Mouse (Mus musculus): ENCODE data around the gene Asprv1. TPM values are rescaled to one million over a fixed set of nuclear protein-coding genes. Genes with fewer than 3 reads are reported as not detected.

The Asprv1 gene
- polyA plus RNA-seq, 1 experiment from 2014 or later, result 0.88 TPM

DNA sequence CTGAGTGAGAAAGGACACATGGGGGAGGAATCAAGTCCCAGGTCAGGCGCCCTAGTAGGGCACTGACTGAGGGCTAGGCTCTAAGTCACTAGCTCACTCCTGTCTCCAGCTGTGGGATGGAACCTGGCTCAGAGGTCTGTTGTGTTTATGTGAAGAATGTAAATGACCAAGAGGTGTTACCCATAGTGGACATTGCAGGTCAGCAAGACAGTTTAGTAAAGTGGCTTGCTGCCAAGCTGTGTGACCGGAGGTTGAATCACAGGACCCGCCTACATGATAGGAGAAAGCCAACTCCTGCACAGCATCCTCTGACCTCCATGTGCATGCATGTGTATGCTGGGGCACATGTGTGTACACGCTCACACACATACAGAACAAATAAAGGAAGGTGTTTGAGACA lies 17.6 kb downstream of the Asprv1 start:
- no peaks in the 10 kb centered on the region for H3K9me3 ChIP-seq (ENCODE audit: control insufficient read depth, low read length)
- no peaks in the 10 kb centered on the region for H3K4me1 ChIP-seq (replicated peaks; ENCODE audit: control insufficient read depth, insufficient read depth, low read length)
- H3K4me2 ChIP-seq (replicated peaks; ENCODE audit: low read depth, low read length), result no peak overlapping the region
- no peak overlapping the region for H3K4me3 ChIP-seq (ENCODE audit: low read depth, low read length)
- no peaks in the 10 kb centered on the region for H3K27me3 ChIP-seq (ENCODE audit: control insufficient read depth, insufficient read depth, low read length)
- DNase-seq (ENCODE audit: low spot score) (no peak), ATAC-seq (ENCODE audit: low FRiP score) (no peak)
- H3K9ac ChIP-seq (ENCODE audit: low read depth, low read length), result no peak overlapping the region
- 0 out of 2 replicates have a peak, but pooled peaks cover 1% of the 10 kb centered on the region for H3K36me3 ChIP-seq (ENCODE audit: control insufficient read depth, insufficient read depth, low read length)
- H3K27ac ChIP-seq (ENCODE audit: low read depth, low read length), result no peak overlapping the region
- WGBS, result 83% methylated on average over 4 of the region's 4 CpGs

DNA sequence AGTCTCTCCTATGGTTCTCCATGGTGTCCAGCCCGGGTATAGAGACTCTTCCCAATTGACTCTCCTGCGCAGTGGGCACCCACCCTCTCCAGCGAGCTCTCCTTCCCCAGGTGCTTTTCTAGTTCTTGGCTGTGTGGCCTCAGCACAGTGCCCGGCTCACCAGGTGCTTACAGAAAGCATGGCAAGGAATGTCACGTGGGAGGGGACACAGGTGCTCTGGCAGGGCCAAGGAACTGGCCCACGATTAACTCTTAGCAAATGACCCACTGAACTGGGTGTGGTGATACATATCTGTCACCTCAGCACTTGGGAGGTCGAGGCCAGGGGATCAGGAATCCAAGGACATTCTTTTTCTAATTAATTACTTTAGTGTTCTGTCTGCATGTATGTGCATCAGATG lies 18.2 kb downstream of the Asprv1 start:
- Histone ChIP-seq H3K9ac (ENCODE audit: low read depth, low read length) (no peak overlapping the region), H3K27ac (ENCODE audit: low read depth, low read length) (no peak overlapping the region), H3K4me3 (ENCODE audit: low read depth, low read length) (no peak overlapping the region), H3K27me3 (ENCODE audit: control insufficient read depth, insufficient read depth, low read length) (no peaks in the 10 kb centered on the region), H3K9me3 (ENCODE audit: control insufficient read depth, low read length) (no peaks in the 10 kb centered on the region), H3K36me3 (ENCODE audit: control insufficient read depth, insufficient read depth, low read length) (0 out of 2 replicates have a peak, but pooled peaks cover 3% of the 10 kb centered on the region), H3K4me1 (replicated peaks; ENCODE audit: control insufficient read depth, insufficient read depth, low read length) (no peaks in the 10 kb centered on the region), H3K4me2 (replicated peaks; ENCODE audit: low read depth, low read length) (no peak overlapping the region)
- no peak for ATAC-seq (ENCODE audit: low FRiP score)
- no peak for DNase-seq (ENCODE audit: low spot score)
- 78% methylated on average over 7 of the region's 7 CpGs for WGBS

- Histone ChIP-seq H3K4me1 (replicated peaks; ENCODE audit: control insufficient read depth, insufficient read depth, low read length) (no peaks in the 10 kb centered on the region), H3K36me3 (ENCODE audit: control insufficient read depth, insufficient read depth, low read length) (0 out of 2 replicates have a peak, but pooled peaks cover 5% of the 10 kb centered on the region), H3K27me3 (ENCODE audit: control insufficient read depth, insufficient read depth, low read length) (no peaks in the 10 kb centered on the region), H3K4me2 (replicated peaks; ENCODE audit: low read depth, low read length) (no peak overlapping the region), H3K9me3 (ENCODE audit: control insufficient read depth, low read length) (no peaks in the 10 kb centered on the region), H3K4me3 (ENCODE audit: low read depth, low read length) (no peak overlapping the region), H3K27ac (ENCODE audit: low read depth, low read length) (no peak overlapping the region), H3K9ac (ENCODE audit: low read depth, low read length) (no peak overlapping the region)
- no peak for DNase-seq (ENCODE audit: low spot score)
- no peak for ATAC-seq (ENCODE audit: low FRiP score)
- WGBS, result 94% methylated on average over 6 of the region's 6 CpGs
These were observed 25.1 kb downstream of the Asprv1 start for GRCm38 (mm10) chr6:86653026-86653425.

DNA sequence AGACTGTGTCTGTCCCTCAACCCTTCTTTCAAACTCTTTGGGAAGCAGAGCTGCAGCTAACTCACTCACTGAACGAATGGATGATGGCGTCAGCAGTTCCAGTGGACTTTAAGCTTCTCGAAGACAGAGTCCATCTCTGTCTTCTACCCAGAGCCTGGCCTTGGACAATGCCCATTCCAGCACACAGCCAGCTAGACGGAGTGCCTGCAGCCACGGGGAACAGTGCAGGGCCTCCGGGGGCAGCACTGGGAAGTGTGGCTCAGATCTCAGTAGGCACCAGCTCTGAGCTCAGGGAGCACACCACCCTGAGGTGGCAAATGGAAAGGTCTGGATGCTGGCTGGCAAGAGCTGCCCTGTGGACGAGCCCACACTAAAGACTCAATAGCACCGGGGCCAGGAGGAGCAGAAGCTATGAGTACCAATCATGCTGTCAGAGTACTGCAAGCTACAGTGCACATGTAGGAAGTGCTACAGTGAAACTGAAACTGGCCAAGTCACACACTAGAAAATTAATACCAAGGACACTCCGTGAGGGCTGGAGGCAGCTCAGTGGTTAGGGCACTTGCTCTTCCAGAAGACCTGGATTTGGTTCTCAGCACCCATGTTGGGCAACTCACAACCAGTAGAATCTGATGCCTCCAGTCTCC lies 26.4 kb downstream of the Asprv1 start:
- ATAC-seq (ENCODE audit: low FRiP score), result no peak
- 0 out of 2 replicates have a peak, but pooled peaks cover 5% of the 10 kb centered on the region for H3K36me3 ChIP-seq (ENCODE audit: control insufficient read depth, insufficient read depth, low read length)
- WGBS, result 82% methylated on average over 9 of the region's 9 CpGs
- no peaks in the 10 kb centered on the region for H3K4me1 ChIP-seq (replicated peaks; ENCODE audit: control insufficient read depth, insufficient read depth, low read length)
- H3K27ac ChIP-seq (ENCODE audit: low read depth, low read length), result no peak overlapping the region
- H3K9ac ChIP-seq (ENCODE audit: low read depth, low read length), result no peak overlapping the region
- H3K9me3 ChIP-seq (ENCODE audit: control insufficient read depth, low read length), result no peaks in the 10 kb centered on the region
- no peak overlapping the region for H3K4me3 ChIP-seq (ENCODE audit: low read depth, low read length)
- H3K4me2 ChIP-seq (replicated peaks; ENCODE audit: low read depth, low read length), result no peak overlapping the region
- no peak for DNase-seq (ENCODE audit: low spot score)
- no peaks in the 10 kb centered on the region for H3K27me3 ChIP-seq (ENCODE audit: control insufficient read depth, insufficient read depth, low read length)

GRCm38 (mm10) chr6:86658501-86658900 lies 30.5 kb downstream of the Asprv1 start:
- 85% methylated on average over 3 of the region's 3 CpGs for WGBS
- Histone ChIP-seq H3K9ac (ENCODE audit: low read depth, low read length) (no peak overlapping the region), H3K27ac (ENCODE audit: low read depth, low read length) (no peak overlapping the region), H3K4me3 (ENCODE audit: low read depth, low read length) (no peak overlapping the region), H3K9me3 (ENCODE audit: control insufficient read depth, low read length) (no peaks in the 10 kb centered on the region), H3K27me3 (ENCODE audit: control insufficient read depth, insufficient read depth, low read length) (no peaks in the 10 kb centered on the region), H3K36me3 (ENCODE audit: control insufficient read depth, insufficient read depth, low read length) (no peaks in the 10 kb centered on the region; the same call in 1 of the 2 replicates), H3K4me1 (replicated peaks; ENCODE audit: control insufficient read depth, insufficient read depth, low read length) (no peaks in the 10 kb centered on the region), H3K4me2 (replicated peaks; ENCODE audit: low read depth, low read length) (no peak overlapping the region)
- DNase-seq (ENCODE audit: low spot score), result no peak
- no peak for ATAC-seq (ENCODE audit: low FRiP score)

DNA sequence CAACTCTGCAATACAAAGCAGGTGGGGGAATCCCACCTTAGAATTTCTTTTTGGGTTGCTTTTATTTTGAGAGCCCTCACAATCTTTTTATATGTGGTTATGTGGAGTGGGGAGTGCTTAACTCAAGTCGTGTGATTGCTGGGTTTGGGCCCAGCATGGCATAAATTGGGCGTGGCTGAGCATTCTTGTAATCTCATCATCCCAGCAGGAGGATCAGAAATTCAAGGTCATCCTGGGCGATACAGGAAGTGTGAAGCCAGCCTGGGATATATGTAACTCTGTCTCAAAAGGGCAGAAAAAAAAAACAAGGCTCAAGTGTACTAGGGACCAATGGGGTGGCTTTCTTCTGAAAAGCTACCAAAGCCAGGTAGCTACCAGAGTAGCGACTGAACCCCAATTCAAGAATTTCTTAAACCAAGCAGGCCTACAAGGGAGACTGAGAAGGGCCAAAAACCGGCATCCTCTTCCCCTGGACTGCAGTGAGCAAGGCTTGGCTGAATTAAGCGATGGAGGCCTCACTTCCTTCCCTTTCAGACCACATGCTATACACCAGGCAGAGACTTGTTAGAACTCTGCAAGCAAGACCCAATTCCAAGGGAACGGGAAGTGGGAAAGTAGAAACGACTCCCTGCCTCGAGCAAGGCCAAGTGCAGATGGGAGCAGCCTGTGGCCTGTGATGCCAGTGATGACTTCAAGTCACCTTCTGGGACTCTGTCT lies 32.4 kb downstream of the Asprv1 start:
- H3K27me3 ChIP-seq (ENCODE audit: control insufficient read depth, insufficient read depth, low read length), result no peaks in the 10 kb centered on the region
- ATAC-seq (ENCODE audit: low FRiP score), result no peak
- no peaks in the 10 kb centered on the region for H3K9me3 ChIP-seq (ENCODE audit: control insufficient read depth, low read length)
- H3K36me3 ChIP-seq (ENCODE audit: control insufficient read depth, insufficient read depth, low read length), result no peaks in the 10 kb centered on the region; the same call in 1 of the 2 replicates
- 80% methylated on average over 9 of the region's 9 CpGs for WGBS
- no peak overlapping the region for H3K4me2 ChIP-seq (replicated peaks; ENCODE audit: low read depth, low read length)
- no peak overlapping the region for H3K4me3 ChIP-seq (ENCODE audit: low read depth, low read length)
- H3K27ac ChIP-seq (ENCODE audit: low read depth, low read length), result no peak overlapping the region
- no peak overlapping the region for H3K9ac ChIP-seq (ENCODE audit: low read depth, low read length)
- DNase-seq (ENCODE audit: low spot score), result no peak
- H3K4me1 ChIP-seq (replicated peaks; ENCODE audit: control insufficient read depth, insufficient read depth, low read length), result no peaks in the 10 kb centered on the region

DNA sequence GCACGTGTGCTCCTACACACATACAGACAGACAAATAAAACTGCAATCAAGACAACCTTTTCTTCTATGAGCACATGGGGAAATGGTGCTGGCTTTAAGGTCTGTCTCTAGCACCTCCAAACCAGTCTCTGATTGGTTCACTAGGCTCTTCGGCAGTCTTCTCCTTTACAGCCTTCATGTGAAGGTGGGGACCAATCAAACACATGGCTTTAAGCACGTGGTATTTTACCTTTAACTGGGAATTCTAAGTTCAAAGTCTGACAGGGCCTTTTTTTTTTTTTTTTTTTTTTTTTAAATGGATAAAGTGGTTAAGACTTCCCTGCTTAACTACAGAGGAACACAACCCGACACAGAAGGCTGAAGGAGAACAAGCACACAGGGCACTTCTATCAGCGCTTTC lies 37.1 kb downstream of the Asprv1 start:
- Histone ChIP-seq H3K4me2 (replicated peaks; ENCODE audit: low read depth, low read length) (no peak overlapping the region), H3K9ac (ENCODE audit: low read depth, low read length) (no peak overlapping the region), H3K4me3 (ENCODE audit: low read depth, low read length) (no peak overlapping the region), H3K27me3 (ENCODE audit: control insufficient read depth, insufficient read depth, low read length) (no peaks in the 10 kb centered on the region), H3K36me3 (ENCODE audit: control insufficient read depth, insufficient read depth, low read length) (no peaks in the 10 kb centered on the region; the same call in 1 of the 2 replicates), H3K27ac (ENCODE audit: low read depth, low read length) (no peak overlapping the region), H3K4me1 (replicated peaks; ENCODE audit: control insufficient read depth, insufficient read depth, low read length) (0 out of 2 replicates have a peak, but pooled peaks cover 2% of the 10 kb centered on the region), H3K9me3 (ENCODE audit: control insufficient read depth, low read length) (no peaks in the 10 kb centered on the region)
- 85% methylated on average over 5 of the region's 5 CpGs for WGBS
- DNase-seq (ENCODE audit: low spot score) (no peak), ATAC-seq (ENCODE audit: low FRiP score) (no peak)

- 88% methylated on average over 17 of the region's 17 CpGs for WGBS
- no peaks in the 10 kb centered on the region for H3K9me3 ChIP-seq (ENCODE audit: control insufficient read depth, low read length)
- no peak overlapping the region for H3K4me2 ChIP-seq (replicated peaks; ENCODE audit: low read depth, low read length)
- H3K4me3 ChIP-seq (ENCODE audit: low read depth, low read length), result no peak overlapping the region
- 0 out of 2 replicates have a peak, but pooled peaks cover 2% of the 10 kb centered on the region for H3K4me1 ChIP-seq (replicated peaks; ENCODE audit: control insufficient read depth, insufficient read depth, low read length)
- DNase-seq (ENCODE audit: low spot score) (no peak), ATAC-seq (ENCODE audit: low FRiP score) (no peak)
- H3K9ac ChIP-seq (ENCODE audit: low read depth, low read length), result no peak overlapping the region
- no peaks in the 10 kb centered on the region; the same call in 1 of the 2 replicates for H3K36me3 ChIP-seq (ENCODE audit: control insufficient read depth, insufficient read depth, low read length)
- H3K27ac ChIP-seq (ENCODE audit: low read depth, low read length), result no peak overlapping the region
- H3K27me3 ChIP-seq (ENCODE audit: control insufficient read depth, insufficient read depth, low read length), result no peaks in the 10 kb centered on the region
These were observed 37.8 kb downstream of the Asprv1 start for GRCm38 (mm10) chr6:86665560-86666307.
